Mouse (Mus musculus) lung, postnatal 0 days (tissue): ENCODE results near the gene Serpinb9b. TPM values are rescaled to one million over a fixed set of nuclear protein-coding genes. Genes with fewer than 3 reads are reported as not detected.
"Not testable (repeated sequence)": the region's sequence is repeated elsewhere in the genome, so short reads cannot be mapped to it uniquely, and the experiment has no call there.

ENCODE experiments used
- ATAC-seq: fragments of 200-750 bp; cut with Nextera tagmentation; 2 replicates; pipeline ENCODE4 v1.8.0; 2017; ENCODE audit warnings: moderate library complexity
- DNase-seq: peaks from one replicate; pipeline ENCODE4 v3.0.0-alpha.2; 2016; ENCODE audit warnings: low spot score
- H3K27ac ChIP-seq: fragments of 300-500 bp; sonication (generic); 2 replicates; pipeline ENCODE4 v1.5.1; 2014; ENCODE audit warnings: antibody characterized with exemption, mild to moderate bottlenecking, low read length, mixed read lengths
- H3K27me3 ChIP-seq: fragments of 300-500 bp; sonication (generic); replicated peaks from 2 replicates; pipeline ENCODE4 v1.6.1; 2014; ENCODE audit warnings: low read length, mixed read lengths; ENCODE audit not compliant: insufficient read depth
- H3K36me3 ChIP-seq: fragments of 300-500 bp; sonication (generic); 2 replicates; pipeline ENCODE4 v1.6.1; 2014; ENCODE audit warnings: low read length, mixed read lengths; ENCODE audit not compliant: insufficient read depth
- H3K4me1 ChIP-seq: fragments of 300-500 bp; sonication (generic); 2 replicates; pipeline ENCODE4 v1.6.1; 2014; ENCODE audit warnings: antibody characterized with exemption, low read depth, low read length, mixed read lengths; ENCODE audit not compliant: insufficient read depth
- H3K4me2 ChIP-seq: fragments of 300-500 bp; sonication (generic); replicated peaks from 2 replicates; pipeline ENCODE4 v1.6.1; 2014; ENCODE audit warnings: low read depth, mild to moderate bottlenecking, low read length, moderate library complexity, mixed read lengths
- H3K4me3 ChIP-seq: fragments of 300-500 bp; sonication (generic); 2 replicates; pipeline ENCODE4 v1.5.1; 2014; ENCODE audit warnings: low read depth, low read length
- H3K9ac ChIP-seq: fragments of 300-500 bp; sonication (generic); replicated peaks from 2 replicates; pipeline ENCODE4 v1.6.1; 2014; ENCODE audit warnings: low read depth, mild to moderate bottlenecking
- H3K9me3 ChIP-seq: fragments of 300-500 bp; sonication (generic); 2 replicates; pipeline ENCODE4 v1.6.1; 2016; ENCODE audit warnings: low read length, mixed read lengths
- CTCF ChIP-seq: IDR thresholded peaks from 2 replicates; pipeline ENCODE4 v1.5.1; 2016; ENCODE audit warnings: antibody characterized with exemption, mild to moderate bottlenecking
- EP300 ChIP-seq: IDR thresholded peaks from 2 replicates; pipeline ENCODE4 v1.6.1; 2016; ENCODE audit warnings: antibody characterized with exemption, mild to moderate bottlenecking, control low read depth
- WGBS: fragments of 180-500 bp; shearing (Covaris S2); extraction: QIAGEN DNeasy Blood & Tissue Kit; methylation state at CpG from one replicate; pipeline ENCODE4 v1.1.7; 2014; 5-methylcytosine and 5-hydroxymethylcytosine counted together
- polyA plus RNA-seq: library from polyadenylated mRNA; unstranded; fragments of >200 nt; fragmentation: Nextera tagmentation; extraction: Ambion mirVana; gene quantifications from 2 replicates; pipeline ENCODE4 v1.2.1, GENCODE M21; 2015

Serpinb9b gene
- polyA plus RNA-seq, 1 experiment from 2014 or later, result 3.1 TPM

DNA sequence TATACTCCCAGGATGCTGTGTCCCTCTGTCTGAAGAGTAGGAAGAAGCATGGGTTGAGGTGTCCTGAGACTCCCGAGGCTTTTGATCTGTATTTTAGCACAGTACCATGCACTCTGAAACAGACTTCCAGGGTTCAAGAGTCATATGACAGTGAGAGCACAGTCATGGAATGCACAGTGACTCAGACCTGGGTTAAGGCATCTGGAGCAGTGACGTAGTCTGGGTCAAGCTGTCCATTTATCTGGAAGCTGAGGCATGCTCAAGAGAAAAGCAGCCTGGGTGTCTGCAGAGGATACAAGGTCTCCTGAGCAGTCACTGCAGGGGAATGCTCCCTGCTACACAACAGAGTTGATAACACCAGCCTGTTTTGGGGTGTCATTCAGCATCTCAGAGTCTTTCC lies 1.3 kb downstream of the Serpinb9b start:
- H3K4me1 ChIP-seq, result no peaks in the 10 kb centered on the region
- DNase-seq (peak; percentile 25), ATAC-seq (peak; percentile 86)
- H3K9me3 ChIP-seq, result no peaks in the 10 kb centered on the region
- H3K4me2 ChIP-seq, result no peak overlapping the region
- no peak overlapping the region for H3K4me3 ChIP-seq
- 43% methylated on average over 2 of the region's 2 CpGs for WGBS
- H3K27ac ChIP-seq, result peak overlapping the region; percentile 26; the same call in 1 of the 2 replicates
- TF ChIP-seq CTCF (no peak), EP300 (peak; percentile 86)
- H3K36me3 ChIP-seq, result no peaks in the 10 kb centered on the region
- no peaks in the 10 kb centered on the region for H3K27me3 ChIP-seq
- H3K9ac ChIP-seq, result no peak overlapping the region

GRCm38 (mm10) chr13:33029478-33029877 lies 2.3 kb downstream of the Serpinb9b start:
- not testable (repeated sequence) for H3K9me3 ChIP-seq, H3K4me2 ChIP-seq, H3K4me3 ChIP-seq, H3K4me1 ChIP-seq, H3K27me3 ChIP-seq, H3K9ac ChIP-seq, H3K36me3 ChIP-seq
- DNase-seq (peak; percentile 22), ATAC-seq (peak; percentile 81)
- 65% methylated on average over 2 of the region's 2 CpGs for WGBS
- H3K27ac ChIP-seq, result 0 out of 2 replicates have a peak overlapping the region, but pooled peaks have one; percentile 26
- peak; percentile 97 for TF ChIP-seq EP300

DNA sequence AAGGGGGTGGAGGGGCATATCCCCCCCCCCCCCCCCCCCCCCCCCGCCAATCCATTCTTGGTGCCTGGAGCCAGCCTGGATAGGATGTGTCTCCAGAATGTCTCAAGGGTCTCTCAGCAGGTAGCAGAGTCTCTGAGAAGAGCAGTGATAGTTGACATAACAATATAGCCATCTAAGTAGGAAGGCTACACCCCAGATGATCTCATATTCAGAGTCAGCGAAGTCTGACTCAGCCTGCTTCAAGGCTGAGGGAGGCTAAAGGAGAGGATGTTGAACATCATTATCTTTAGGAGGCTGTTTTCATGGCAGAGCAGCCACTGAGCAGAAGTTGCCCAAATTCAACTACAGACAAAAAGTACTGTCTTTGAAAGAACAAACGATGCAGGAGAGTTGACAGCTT lies 3.1 kb downstream of the Serpinb9b start:
- no peak for DNase-seq
- no peak for ATAC-seq
- H3K36me3 ChIP-seq, result no peaks in the 10 kb centered on the region
- WGBS, result 89% methylated on average over 2 of the region's 3 CpGs
- H3K9me3 ChIP-seq, result no peaks in the 10 kb centered on the region
- no peak overlapping the region for H3K27ac ChIP-seq
- TF ChIP-seq CTCF, result no peak
- no peak for TF ChIP-seq EP300
- no peak overlapping the region for H3K4me2 ChIP-seq
- no peak overlapping the region for H3K4me3 ChIP-seq
- H3K9ac ChIP-seq, result no peak overlapping the region
- H3K4me1 ChIP-seq, result no peaks in the 10 kb centered on the region
- H3K27me3 ChIP-seq, result no peaks in the 10 kb centered on the region

- Histone ChIP-seq H3K36me3 (no peaks in the 10 kb centered on the region), H3K27ac (no peak overlapping the region), H3K4me1 (no peaks in the 10 kb centered on the region), H3K4me3 (no peak overlapping the region), H3K27me3 (no peaks in the 10 kb centered on the region), H3K9me3 (no peaks in the 10 kb centered on the region), H3K4me2 (no peak overlapping the region), H3K9ac (no peak overlapping the region)
- TF ChIP-seq EP300 (no peak), CTCF (no peak)
- WGBS, result 72% methylated on average over 1 of the region's 1 CpGs
- no peak for ATAC-seq
- DNase-seq, result no peak
Measured at GRCm38 (mm10) chr13:33035506-33035905, 8.3 kb downstream of the Serpinb9b start.

DNA sequence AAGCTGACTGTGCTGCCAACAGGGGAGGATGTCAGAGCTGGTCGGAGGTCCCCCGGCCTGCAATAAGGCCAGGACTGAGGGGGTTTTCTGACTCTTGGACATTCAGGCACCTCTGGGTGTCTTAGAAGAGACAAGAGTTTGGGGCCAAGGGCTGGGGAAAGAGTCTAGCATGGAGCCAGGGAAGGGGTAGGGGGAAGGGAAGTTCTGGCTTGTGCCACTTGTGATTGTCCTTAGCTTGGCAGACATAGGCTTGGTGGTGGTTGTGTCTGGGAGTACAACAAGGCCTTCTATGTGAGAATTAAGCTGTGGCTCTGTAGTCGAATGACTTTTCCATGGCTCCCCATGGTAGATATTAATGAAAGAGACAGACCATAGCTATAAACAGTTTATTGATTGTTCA lies 16.3 kb downstream of the Serpinb9b start:
- no peak overlapping the region for H3K4me2 ChIP-seq
- DNase-seq, result no peak
- WGBS, result 89% methylated on average over 3 of the region's 3 CpGs
- ATAC-seq, result no peak
- TF ChIP-seq CTCF (no peak), EP300 (no peak)
- no peak overlapping the region for H3K27ac ChIP-seq
- H3K36me3 ChIP-seq, result no peaks in the 10 kb centered on the region
- no peaks in the 10 kb centered on the region for H3K4me1 ChIP-seq
- no peak overlapping the region for H3K4me3 ChIP-seq
- no peak overlapping the region for H3K9ac ChIP-seq
- H3K9me3 ChIP-seq, result no peaks in the 10 kb centered on the region
- H3K27me3 ChIP-seq, result no peaks in the 10 kb centered on the region

- WGBS, result 88% methylated on average over 2 of the region's 2 CpGs
- no peaks in the 10 kb centered on the region for H3K4me1 ChIP-seq
- no peak overlapping the region for H3K4me3 ChIP-seq
- H3K9me3 ChIP-seq, result no peaks in the 10 kb centered on the region
- no peak for TF ChIP-seq EP300
- no peak for TF ChIP-seq CTCF
- H3K9ac ChIP-seq, result no peak overlapping the region
- H3K4me2 ChIP-seq, result no peak overlapping the region
- ATAC-seq (no peak), DNase-seq (no peak)
- H3K27ac ChIP-seq, result no peak overlapping the region
- H3K27me3 ChIP-seq, result no peaks in the 10 kb centered on the region
- H3K36me3 ChIP-seq, result no peaks in the 10 kb centered on the region
Measured at GRCm38 (mm10) chr13:33047234-33047633, 20.0 kb downstream of the Serpinb9b start.

GRCm38 (mm10) chr13:33048187-33048586 lies 21.0 kb downstream of the Serpinb9b start:
- TF ChIP-seq EP300, result no peak
- TF ChIP-seq CTCF, result no peak
- H3K27me3 ChIP-seq, result no peaks in the 10 kb centered on the region
- 67% methylated on average over 4 of the region's 4 CpGs for WGBS

More at GRCm38 (mm10) chr13:33048187-33048586, 21.0 kb downstream of the Serpinb9b start:
- H3K27ac ChIP-seq, result no peak overlapping the region
- H3K9me3 ChIP-seq, result no peaks in the 10 kb centered on the region
- H3K9ac ChIP-seq, result no peak overlapping the region
- ATAC-seq (no peak), DNase-seq (no peak)
- H3K4me2 ChIP-seq, result no peak overlapping the region
- no peak overlapping the region for H3K4me3 ChIP-seq
- H3K36me3 ChIP-seq, result no peaks in the 10 kb centered on the region
- no peaks in the 10 kb centered on the region for H3K4me1 ChIP-seq
